Mouse (Mus musculus) monocyte, adult 2 months (primary cell): Measurements from ENCODE around the gene Hoxb5.

Source experiments
- DNase-seq, 2 experiments: peaks; one replicate each; pipeline ENCODE4 v3.0.0; 2022; ENCODE audit warnings: low spot score in 2 of 2, low read depth in 1 of 2

The Hoxb5 gene

DNA sequence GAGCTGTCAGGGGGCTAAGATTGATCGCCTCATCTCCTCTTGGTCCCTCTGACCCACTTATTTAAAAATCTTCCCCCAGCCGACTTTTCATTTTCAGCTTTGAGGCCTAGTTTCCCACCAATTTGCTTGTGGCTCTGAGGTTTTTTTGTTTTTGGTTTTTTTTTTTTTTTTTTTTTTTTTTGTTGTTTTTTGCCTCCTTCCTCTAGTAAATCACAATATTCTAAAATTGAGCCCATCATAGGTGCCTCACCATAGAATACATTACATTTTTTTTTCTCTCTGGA, 47.1 kb downstream of the Hoxb5 start, which contains the start of gene Hoxb2:
Hoxb2 (plus strand) TSS at position 185 of the 284 bp plus-strand sequence.
- no peak for DNase-seq

DNA sequence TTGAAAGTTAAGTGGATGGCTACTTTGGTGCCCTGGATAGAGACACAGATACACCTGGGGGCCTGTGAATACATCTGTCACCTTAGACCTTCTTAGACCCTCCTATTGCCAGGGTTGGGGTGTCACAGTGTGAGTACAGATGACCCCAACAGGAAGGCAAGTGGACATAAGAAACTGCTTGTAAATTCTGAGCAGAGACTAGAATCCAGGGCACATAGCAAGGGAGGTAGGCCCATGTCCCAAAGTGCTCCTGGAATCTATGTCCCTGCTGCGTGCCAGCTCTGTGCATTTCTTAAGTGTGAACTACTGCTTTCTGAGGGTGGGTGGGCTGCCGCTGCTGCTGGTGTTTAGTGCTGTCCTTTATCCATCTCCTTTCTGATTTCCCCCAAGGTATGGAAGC, 47.7 kb downstream of the Hoxb5 start:
- no peak for DNase-seq

DNA sequence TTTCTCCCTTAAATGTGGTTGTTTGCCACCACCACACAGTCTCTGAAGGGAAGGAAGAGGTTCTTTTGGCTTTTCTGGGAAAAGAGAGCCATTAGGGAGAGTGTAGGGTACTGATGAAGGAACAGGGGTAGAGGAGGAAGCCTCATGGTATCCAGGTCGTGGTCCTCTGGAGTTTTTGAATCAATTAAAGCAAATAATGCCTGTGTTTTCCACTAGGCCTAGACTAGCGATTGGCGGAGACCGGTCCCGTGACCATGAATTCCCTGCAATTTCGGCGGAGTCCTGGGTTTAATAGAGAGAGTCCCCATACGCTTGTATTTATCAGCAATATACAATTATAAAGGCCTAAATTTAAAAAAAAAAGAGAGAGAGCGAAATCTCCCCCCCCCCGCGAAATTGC, 48.2 kb downstream of the Hoxb5 start:
- no peak for DNase-seq

DNA sequence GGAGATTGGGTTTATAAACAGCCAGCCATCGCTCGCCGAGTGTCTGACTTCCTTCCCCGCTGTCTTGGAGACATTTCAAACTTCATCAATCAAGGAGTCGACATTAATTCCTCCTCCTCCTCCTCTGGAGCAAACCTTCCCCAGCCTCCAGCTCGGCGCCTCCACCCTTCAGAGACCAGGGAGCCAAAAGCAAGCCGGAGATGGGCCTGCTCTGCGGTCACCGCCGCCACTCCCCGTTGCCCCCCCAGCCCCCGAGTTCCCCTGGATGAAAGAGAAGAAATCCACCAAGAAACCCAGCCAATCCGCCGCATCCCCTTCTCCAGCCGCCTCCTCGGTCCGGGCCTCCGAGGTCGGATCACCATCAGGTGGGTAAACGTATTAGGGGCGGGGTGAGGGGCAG, 48.7 kb downstream of the Hoxb5 start:
- no peak for DNase-seq

DNA sequence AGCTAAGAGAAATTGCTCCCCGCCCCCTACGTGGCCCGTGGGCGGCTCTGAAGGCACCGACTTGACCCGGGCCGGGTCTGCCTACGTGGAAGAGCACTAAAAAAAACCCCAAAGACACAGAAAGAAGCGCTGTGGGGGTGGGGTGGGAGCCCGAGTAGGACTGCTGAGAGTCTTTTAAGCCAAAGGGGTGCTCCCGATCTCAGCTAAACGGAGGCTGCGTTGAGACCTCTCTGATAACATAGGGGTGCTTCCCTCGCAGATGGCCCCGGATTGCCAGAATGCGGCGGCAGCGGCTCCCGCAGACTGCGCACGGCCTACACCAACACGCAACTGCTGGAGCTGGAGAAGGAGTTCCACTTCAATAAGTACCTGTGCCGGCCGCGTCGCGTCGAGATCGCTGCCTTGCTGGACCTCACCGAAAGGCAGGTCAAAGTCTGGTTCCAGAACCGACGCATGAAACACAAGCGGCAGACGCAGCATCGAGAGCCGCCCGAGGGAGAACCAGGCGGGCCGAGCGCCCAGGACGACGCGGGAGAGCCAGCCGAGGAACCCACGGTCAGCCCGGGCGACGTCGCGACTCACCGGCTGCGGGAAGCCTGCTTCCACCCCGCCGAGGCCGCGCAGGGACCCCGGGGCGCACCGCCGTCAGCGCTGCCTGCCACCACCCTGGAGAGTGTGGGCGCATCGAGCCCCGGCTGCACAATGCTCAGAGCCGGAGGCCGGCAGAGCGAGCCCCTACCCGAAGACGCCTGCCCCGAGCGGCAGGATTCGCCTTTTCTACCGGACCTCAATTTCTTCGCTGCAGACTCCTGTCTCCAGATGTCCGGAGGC, 49.8 kb downstream of the Hoxb5 start:
- DNase-seq: no peak

DNA sequence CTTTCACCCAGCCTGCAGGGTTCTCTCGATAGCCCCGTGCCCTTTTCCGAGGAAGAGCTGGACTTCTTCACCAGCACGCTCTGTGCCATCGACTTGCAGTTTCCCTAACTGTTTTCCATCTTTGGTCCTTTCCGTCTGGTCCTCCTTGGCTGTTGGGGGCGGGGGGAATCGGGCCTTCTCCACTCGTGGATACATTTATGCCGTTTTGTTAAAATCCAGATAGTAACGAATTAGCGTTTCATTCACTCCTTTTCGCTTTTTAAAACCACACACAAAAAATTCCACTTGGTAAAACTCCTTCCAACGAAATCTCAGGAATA, 50.3 kb downstream of the Hoxb5 start:
- no peak for DNase-seq

DNA sequence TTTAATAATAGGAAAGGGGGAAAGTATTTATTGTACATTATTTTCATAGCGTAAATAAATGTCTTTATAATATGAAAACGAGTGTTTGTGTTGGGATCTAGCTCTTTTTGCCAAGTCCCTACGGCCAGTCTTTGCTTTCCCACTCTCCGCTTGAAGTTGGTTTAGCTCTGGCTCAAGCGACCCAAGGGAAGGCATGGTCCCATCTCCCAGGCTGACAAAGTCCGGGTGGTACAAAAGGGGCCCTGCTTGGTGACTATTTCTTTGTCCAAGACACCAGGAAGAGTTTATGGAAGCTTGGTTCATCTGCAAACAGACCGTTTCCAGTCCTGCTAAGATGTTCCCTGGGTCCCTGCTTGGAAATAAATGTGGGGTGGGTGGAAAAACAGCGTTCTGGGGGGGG, 50.8 kb downstream of the Hoxb5 start:
- DNase-seq: no peak

DNA sequence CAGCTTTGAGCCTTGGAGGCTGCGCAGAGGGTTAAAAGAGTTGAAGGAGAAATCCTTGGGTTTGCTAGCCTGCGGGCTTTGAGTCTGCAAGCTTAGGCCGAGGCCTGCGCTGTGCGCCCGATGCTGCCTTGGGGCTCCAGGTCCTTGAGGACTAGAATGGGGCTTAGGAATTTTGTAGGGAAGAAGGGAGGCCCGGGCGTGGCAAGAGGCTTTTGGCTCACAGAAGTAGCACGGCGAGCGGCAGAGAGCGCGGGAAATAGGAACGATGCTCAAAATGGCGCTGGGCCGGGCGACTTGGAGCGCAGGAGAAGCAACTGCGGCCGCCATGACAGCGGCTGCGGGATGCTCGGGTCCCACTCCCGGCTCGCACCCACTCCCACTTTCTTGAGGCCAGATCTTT, 51.2 kb downstream of the Hoxb5 start:
- no peak for DNase-seq

DNA sequence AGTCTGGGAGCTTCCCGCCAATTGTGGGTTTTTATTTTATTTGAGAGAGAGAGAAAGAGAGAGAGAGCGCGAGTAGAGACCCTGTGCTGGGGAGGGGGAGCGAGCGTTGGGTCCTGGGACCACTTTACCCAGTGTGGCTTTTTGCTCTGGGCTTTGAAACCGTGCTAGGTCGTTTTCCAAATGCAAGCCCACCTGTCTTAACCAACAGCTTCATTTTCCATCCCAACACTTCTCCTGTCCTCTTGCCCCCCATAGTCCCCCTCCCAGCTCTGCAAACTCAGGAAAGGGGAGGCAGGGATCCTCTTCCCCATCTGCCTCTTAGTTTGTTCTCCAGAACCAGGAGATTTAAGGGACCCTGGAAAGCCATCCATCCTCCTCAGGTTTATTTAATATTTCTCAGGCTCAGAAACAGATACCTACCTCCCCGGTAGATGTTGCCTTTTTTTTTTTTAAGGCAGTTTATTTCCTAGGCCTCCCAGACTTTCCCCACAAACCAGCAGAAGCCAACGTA, 51.7 kb downstream of the Hoxb5 start:
- no peak for DNase-seq
